Comparison of ENCODE assay signal across 18 mouse cellular contexts in the genomic region with DNA sequence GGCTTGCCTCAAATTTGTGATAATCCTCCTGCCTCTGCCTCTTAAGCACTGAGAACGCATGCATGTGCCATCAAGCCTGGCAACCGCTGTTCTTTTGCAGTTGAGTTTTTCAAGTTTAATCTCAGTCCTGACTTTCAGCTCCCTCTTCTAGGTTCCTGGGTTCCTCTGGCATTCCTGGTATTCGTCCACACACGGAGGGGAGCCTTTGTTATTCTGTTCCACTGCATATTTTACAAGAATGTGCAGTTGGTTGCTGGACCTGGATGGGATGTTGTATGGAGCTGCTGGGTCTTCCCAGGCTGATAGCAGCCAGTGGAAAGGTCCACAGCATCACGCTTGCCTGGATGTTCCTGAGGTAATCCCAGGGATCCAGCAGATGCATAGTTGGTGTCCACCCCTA. TPM values are rescaled to one million over a fixed set of nuclear protein-coding genes. Genes with fewer than 3 reads are reported as not detected.
A peak's percentile ranks its signal among the peaks of the same experiment; 100 is the strongest.
DNase-seq lines count a peak whose midpoint lies in the region; TF ChIP-seq lines count a peak whose summit lies in the region.
"Had no signal": no experiment of that assay in that cellular context is flagged by ENCODE, and none has a peak within 500 bp of the region (broad histone marks: within the 10 kb centered on the region; RNA-seq: fewer than 3 reads in every experiment).

No protein-coding gene starts in this region.

- H3K27me3 ChIP-seq in kidney, adult 2 months (replicated peaks; ENCODE audit: control insufficient read depth, insufficient read depth, low read length) = no peaks in the 10 kb centered on the region
- H3K27me3 ChIP-seq in embryonic facial prominence, embryonic 10.5 days (replicated peaks; ENCODE audit: low read depth, poor library complexity, severe bottlenecking) = no peaks in the 10 kb centered on the region
- H3K27me3 ChIP-seq: forebrain, embryonic 12.5 days; forebrain, embryonic 15.5 days; Patski had no signal

- no peaks in the 10 kb centered on the region for H3K9me3 ChIP-seq in embryonic facial prominence, embryonic 10.5 days
- H3K9me3 ChIP-seq: forebrain, embryonic 12.5 days; forebrain, embryonic 15.5 days had no signal

- TF ChIP-seq CTCF in kidney, adult 2 months (conservative IDR thresholded peaks at IDR 0.05; ENCODE audit: insufficient read depth, insufficient read length, low read depth, low read length) = no peak

- no peak for TF ChIP-seq POLR2A in kidney, adult 2 months (IDR thresholded peaks at IDR 0.05; ENCODE audit: low read depth, low read length)

- H3K36me3 ChIP-seq in kidney, adult 2 months (ENCODE audit: control insufficient read depth, insufficient read depth, low read length) = no peaks in the 10 kb centered on the region
- H3K36me3 ChIP-seq in embryonic facial prominence, embryonic 10.5 days (replicated peaks) = no peaks in the 10 kb centered on the region
- H3K36me3 ChIP-seq: forebrain, embryonic 12.5 days; forebrain, embryonic 15.5 days had no signal

- peaks cover 20% of the 10 kb centered on the region for H3K4me1 ChIP-seq in kidney, adult 2 months (ENCODE audit: control insufficient read depth, insufficient read depth, low read length)
- H3K4me1 ChIP-seq in embryonic facial prominence, embryonic 10.5 days = peaks cover 93% of the 10 kb centered on the region

- H3K27ac ChIP-seq in kidney, adult 2 months (ENCODE audit: insufficient read depth, low read depth, low read length) = peak overlapping the region; percentile 4; the same call in 1 of the 2 replicates
- H3K27ac ChIP-seq in embryonic facial prominence, embryonic 10.5 days (replicated peaks) = peak overlapping the region; percentile 27; the same call in 1 of the 2 replicates

- DNase-seq in kidney, adult 2 months = no peak
- no peak for DNase-seq in kidney, postnatal 36 days
- DNase-seq in ES-CJ7 (ENCODE audit: low read depth, low spot score) = peak; percentile 46
- peak; percentile 77 for DNase-seq in Muller cell, postnatal 12 days (ENCODE audit: inconsistent ontology term)
- no peak for DNase-seq in embryonic facial prominence, embryonic 10.5 days (ENCODE audit: low spot score)
- DNase-seq in gastrocnemius, adult 8-10 months (ENCODE audit: low spot score in 2 of 2) = no peak
- DNase-seq: adrenal gland, adult 8-10 months; adrenal gland, postnatal 25 days; cerebellum, adult 11-12 months; cerebellum, adult 8-10 months; cerebellum, postnatal 10 days; cerebellum, postnatal 36 days; embryo, embryonic 11 days; gastrocnemius, postnatal 14 days; heart, adult 11 months had no signal

- WGBS in kidney, adult 2 months = 71% methylated on average over 5 of the region's 5 CpGs
- WGBS in embryonic facial prominence, embryonic 10.5 days = 75% methylated on average over 5 of the region's 5 CpGs

- no peak overlapping the region for H3K4me3 ChIP-seq in kidney, adult 2 months (ENCODE audit: insufficient read depth, low read depth, low read length)
- no peak overlapping the region for H3K4me3 ChIP-seq in embryonic facial prominence, embryonic 10.5 days
- H3K4me3 ChIP-seq: forebrain, embryonic 12.5 days; forebrain, embryonic 15.5 days had no signal

RNA-seq across cellular contexts. Expression of a gene that starts 37.4 kb away (rescaled TPM):
- polyA plus RNA-seq in kidney, adult 2 months (2012; rRNA removed) = 94.2 and 98.5 TPM in 2 replicates
- 65.8 and 71.2 TPM in 2 replicates for polyA plus RNA-seq in embryonic facial prominence, embryonic 10.5 days (2016; fragmentation: Nextera tagmentation; extraction: Ambion mirVana)
- 10 to 100 TPM in 2 of 4 experiments, 1 to 10 TPM in 2; 7.8 to 12.7 (median 9.9) TPM for total RNA-seq in gastrocnemius, adult 8-10 months (2022)

RNA-seq across cellular contexts. Expression of a gene that starts 37.5 kb away (rescaled TPM):
- polyA plus RNA-seq in kidney, adult 2 months (2012; rRNA removed) = 147 and 158 TPM in 2 replicates
- polyA plus RNA-seq in embryonic facial prominence, embryonic 10.5 days (2016; fragmentation: Nextera tagmentation; extraction: Ambion mirVana) = 29.1 and 31.5 TPM in 2 replicates
- total RNA-seq in gastrocnemius, adult 8-10 months (2022) = 10 to 100 TPM; 29.9 to 53.4 (median 43.1) TPM

RNA-seq across cellular contexts. Expression of a gene that starts 40.8 kb away (rescaled TPM):
- 35.2 and 39.1 TPM in 2 replicates for polyA plus RNA-seq in kidney, adult 2 months (2012; rRNA removed)
- 27.9 and 32.3 TPM in 2 replicates for polyA plus RNA-seq in embryonic facial prominence, embryonic 10.5 days (2016; fragmentation: Nextera tagmentation; extraction: Ambion mirVana)
- 10 to 100 TPM; 17.2 to 23.5 (median 21.3) TPM for total RNA-seq in gastrocnemius, adult 8-10 months (2022)

RNA-seq across cellular contexts. Expression of a gene that starts 41.2 kb away (rescaled TPM):
- 519 and 582 TPM in 2 replicates for polyA plus RNA-seq in kidney, adult 2 months (2012; rRNA removed)
- polyA plus RNA-seq in embryonic facial prominence, embryonic 10.5 days (2016; fragmentation: Nextera tagmentation; extraction: Ambion mirVana) = 56.2 and 58.4 TPM in 2 replicates
- total RNA-seq in gastrocnemius, adult 8-10 months (2022) = 10 to 100 TPM; 36.7 to 39.9 (median 38.5) TPM

Comparison
In these comparisons a context has a peak if more than half of its experiments do, and no peak if none do; other contexts are left out.
1. DNase-seq: peak in ES-CJ7 (single experiment) and Muller cell, postnatal 12 days (single experiment); none in kidney, adult 2 months (single experiment), kidney, postnatal 36 days (0 of 2), embryonic facial prominence, embryonic 10.5 days (single experiment) and gastrocnemius, adult 8-10 months (0 of 2).